Mouse (Mus musculus): Measurements from ENCODE around the gene Senp8. TPM values are rescaled to one million over a fixed set of nuclear protein-coding genes. Genes with fewer than 3 reads are reported as not detected.

Gene Senp8
- polyA plus RNA-seq, 1 experiment = 0.04 TPM

GRCm38 (mm10) chr9:59748387-59748786 lies 2.1 kb downstream of the Senp8 start:
- no peak for TF ChIP-seq GATA1 (IDR thresholded peaks at IDR 0.05; ENCODE audit: low read length)
- no peak for TF ChIP-seq TAL1 (IDR thresholded peaks at IDR 0.05; ENCODE audit: low read length)
- Histone ChIP-seq H3K27me3 (ENCODE audit: control insufficient read depth) (no peaks in the 10 kb centered on the region), H3K4me3 (replicated peaks) (no peak overlapping the region), H3K9me3 (ENCODE audit: control insufficient read depth, low read length) (no peaks in the 10 kb centered on the region), H3K4me1 (ENCODE audit: control insufficient read depth) (peaks cover 44% of the 10 kb centered on the region), H3K36me3 (ENCODE audit: control insufficient read depth) (no peaks in the 10 kb centered on the region)

GRCm38 (mm10) chr9:59743903-59744302 lies 6.6 kb downstream of the Senp8 start:
- H3K4me1 ChIP-seq (ENCODE audit: control insufficient read depth) = peaks cover 23% of the 10 kb centered on the region
- no peaks in the 10 kb centered on the region for H3K27me3 ChIP-seq (ENCODE audit: control insufficient read depth)
- H3K9me3 ChIP-seq (ENCODE audit: control insufficient read depth, low read length) = no peaks in the 10 kb centered on the region
- no peaks in the 10 kb centered on the region for H3K36me3 ChIP-seq (ENCODE audit: control insufficient read depth)
- no peak overlapping the region for H3K4me3 ChIP-seq (replicated peaks)
- no peak for TF ChIP-seq GATA1 (IDR thresholded peaks at IDR 0.05; ENCODE audit: low read length)

- Histone ChIP-seq H3K36me3 (ENCODE audit: control insufficient read depth) (no peaks in the 10 kb centered on the region), H3K4me1 (ENCODE audit: control insufficient read depth) (peaks cover 18% of the 10 kb centered on the region), H3K4me3 (replicated peaks) (no peak overlapping the region), H3K9me3 (ENCODE audit: control insufficient read depth, low read length) (no peaks in the 10 kb centered on the region), H3K27me3 (ENCODE audit: control insufficient read depth) (no peaks in the 10 kb centered on the region)
- TF ChIP-seq TAL1 (IDR thresholded peaks at IDR 0.05; ENCODE audit: low read length) (no peak), GATA1 (IDR thresholded peaks at IDR 0.05; ENCODE audit: low read length) (no peak)
These were observed 9.9 kb downstream of the Senp8 start for GRCm38 (mm10) chr9:59740593-59740992.

- H3K36me3 ChIP-seq (ENCODE audit: control insufficient read depth) = no peaks in the 10 kb centered on the region
- TF ChIP-seq GATA1 (IDR thresholded peaks at IDR 0.05; ENCODE audit: low read length) (no peak), TAL1 (IDR thresholded peaks at IDR 0.05; ENCODE audit: low read length) (no peak)
- H3K4me3 ChIP-seq (replicated peaks) = no peak overlapping the region
These were observed 15.1 kb downstream of the Senp8 start for GRCm38 (mm10) chr9:59735394-59735793.

GRCm38 (mm10) chr9:59733075-59733474 lies 17.4 kb downstream of the Senp8 start:
- peaks cover 5% of the 10 kb centered on the region for H3K4me1 ChIP-seq (ENCODE audit: control insufficient read depth)
- H3K36me3 ChIP-seq (ENCODE audit: control insufficient read depth) = no peaks in the 10 kb centered on the region
- no peaks in the 10 kb centered on the region; the same call in 1 of the 2 replicates for H3K27me3 ChIP-seq (ENCODE audit: control insufficient read depth)
- H3K9me3 ChIP-seq (ENCODE audit: control insufficient read depth, low read length) = no peaks in the 10 kb centered on the region
- TF ChIP-seq TAL1 (IDR thresholded peaks at IDR 0.05; ENCODE audit: low read length) = no peak
- TF ChIP-seq GATA1 (IDR thresholded peaks at IDR 0.05; ENCODE audit: low read length) = no peak
- no peak overlapping the region for H3K4me3 ChIP-seq (replicated peaks)

More at GRCm38 (mm10) chr9:59735394-59735793, 15.1 kb downstream of the Senp8 start:
- Histone ChIP-seq H3K27me3 (ENCODE audit: control insufficient read depth) (no peaks in the 10 kb centered on the region; the same call in 1 of the 2 replicates), H3K9me3 (ENCODE audit: control insufficient read depth, low read length) (no peaks in the 10 kb centered on the region), H3K4me1 (ENCODE audit: control insufficient read depth) (peaks cover 5% of the 10 kb centered on the region)

GRCm38 (mm10) chr9:59731136-59731535 lies 19.4 kb downstream of the Senp8 start:
- Histone ChIP-seq H3K4me1 (ENCODE audit: control insufficient read depth) (peaks cover 5% of the 10 kb centered on the region), H3K27me3 (ENCODE audit: control insufficient read depth) (peaks cover 2% of the 10 kb centered on the region), H3K4me3 (replicated peaks) (no peak overlapping the region), H3K9me3 (ENCODE audit: control insufficient read depth, low read length) (no peaks in the 10 kb centered on the region), H3K36me3 (ENCODE audit: control insufficient read depth) (no peaks in the 10 kb centered on the region)
- TF ChIP-seq GATA1 (IDR thresholded peaks at IDR 0.05; ENCODE audit: low read length) (no peak), TAL1 (IDR thresholded peaks at IDR 0.05; ENCODE audit: low read length) (no peak)

GRCm38 (mm10) chr9:59727569-59728286 lies 22.8 kb downstream of the Senp8 start:
- H3K27me3 ChIP-seq (ENCODE audit: control insufficient read depth) = peaks cover 4% of the 10 kb centered on the region
- H3K9me3 ChIP-seq (ENCODE audit: control insufficient read depth, low read length) = no peaks in the 10 kb centered on the region
- no peak for TF ChIP-seq GATA1 (IDR thresholded peaks at IDR 0.05; ENCODE audit: low read length)
- TF ChIP-seq TAL1 (IDR thresholded peaks at IDR 0.05; ENCODE audit: low read length) = no peak
- H3K4me3 ChIP-seq (replicated peaks) = no peak overlapping the region
- H3K4me1 ChIP-seq (ENCODE audit: control insufficient read depth) = no peaks in the 10 kb centered on the region
- no peaks in the 10 kb centered on the region for H3K36me3 ChIP-seq (ENCODE audit: control insufficient read depth)

GRCm38 (mm10) chr9:59725515-59725914 lies 25.0 kb downstream of the Senp8 start:
- no peaks in the 10 kb centered on the region for H3K4me1 ChIP-seq (ENCODE audit: control insufficient read depth)
- no peaks in the 10 kb centered on the region for H3K36me3 ChIP-seq (ENCODE audit: control insufficient read depth)
- H3K9me3 ChIP-seq (ENCODE audit: control insufficient read depth, low read length) = no peaks in the 10 kb centered on the region
- no peak for TF ChIP-seq TAL1 (IDR thresholded peaks at IDR 0.05; ENCODE audit: low read length)
- no peak for TF ChIP-seq GATA1 (IDR thresholded peaks at IDR 0.05; ENCODE audit: low read length)
- H3K4me3 ChIP-seq (replicated peaks) = no peak overlapping the region
- H3K27me3 ChIP-seq (ENCODE audit: control insufficient read depth) = peaks cover 4% of the 10 kb centered on the region; the same call in 1 of the 2 replicates

- no peak for TF ChIP-seq GATA1 (IDR thresholded peaks at IDR 0.05; ENCODE audit: low read length)
- TF ChIP-seq TAL1 (IDR thresholded peaks at IDR 0.05; ENCODE audit: low read length) = no peak
- Histone ChIP-seq H3K36me3 (ENCODE audit: control insufficient read depth) (no peaks in the 10 kb centered on the region), H3K4me3 (replicated peaks) (no peak overlapping the region), H3K9me3 (ENCODE audit: control insufficient read depth, low read length) (no peaks in the 10 kb centered on the region), H3K4me1 (ENCODE audit: control insufficient read depth) (no peaks in the 10 kb centered on the region), H3K27me3 (ENCODE audit: control insufficient read depth) (peaks cover 4% of the 10 kb centered on the region; the same call in 1 of the 2 replicates)
These were observed 26.6 kb downstream of the Senp8 start for GRCm38 (mm10) chr9:59723791-59724442.

All from erythroblast, embryonic 14.5 days (primary cell).